Mouse (Mus musculus) CH12.LX (cell line): ENCODE measurements around the gene Tcp11l2.

Experiments used
- CHD1 ChIP-seq: IDR thresholded peaks from 2 replicates; pipeline ENCODE4 v1.6.1; 2012; ENCODE audit warnings: low read depth, low read length, improper control_type of control experiment, inconsistent platforms
- CTCF ChIP-seq, 2 experiments: IDR thresholded peaks in 1 of 2; conservative IDR thresholded peaks in 1 of 2; 2 replicates each; pipeline ENCODE4 v1.5.1; 2011 to 2012; ENCODE audit warnings: low read depth in 2 of 2, low read length in 2 of 2, improper control_type of control experiment in 1 of 2, inconsistent platforms in 1 of 2, mild to moderate bottlenecking in 1 of 2, moderate library complexity in 1 of 2
- EP300 ChIP-seq: IDR thresholded peaks from 2 replicates; pipeline ENCODE4 v1.6.1; 2011; ENCODE audit warnings: low read length, improper control_type of control experiment
- HCFC1 ChIP-seq: IDR thresholded peaks from 2 replicates; pipeline ENCODE4 v1.6.1; 2012; ENCODE audit warnings: low read depth, mild to moderate bottlenecking, inconsistent platforms, low read length, improper control_type of control experiment
- MXI1 ChIP-seq: IDR thresholded peaks from 2 replicates; pipeline ENCODE4 v1.6.1; 2011; ENCODE audit warnings: mild to moderate bottlenecking, low read depth, low read length, improper control_type of control experiment
- NELFE ChIP-seq: IDR thresholded peaks from 2 replicates; pipeline ENCODE4 v1.6.1; 2011; ENCODE audit warnings: low read depth, low read length, improper control_type of control experiment
- NRF1 ChIP-seq: IDR thresholded peaks from 2 replicates; pipeline ENCODE4 v1.6.1; 2014; ENCODE audit warnings: low read depth, mild to moderate bottlenecking, inconsistent platforms, low read length, improper control_type of control experiment, moderate library complexity
- POLR2A ChIP-seq: IDR thresholded peaks from 2 replicates; pipeline ENCODE4 v1.6.1; 2011; ENCODE audit warnings: low read depth, mild to moderate bottlenecking, improper control_type of control experiment, low read length
- TCF12 ChIP-seq: IDR thresholded peaks from 2 replicates; pipeline ENCODE4 v1.6.1; 2014; ENCODE audit warnings: low read depth, mild to moderate bottlenecking, inconsistent platforms, low read length, improper control_type of control experiment
- ZC3H11A ChIP-seq: IDR thresholded peaks from 2 replicates; pipeline ENCODE4 v1.6.1; 2012; ENCODE audit warnings: low read depth, mild to moderate bottlenecking, inconsistent platforms, low read length, improper control_type of control experiment
- ZKSCAN1 ChIP-seq: IDR thresholded peaks from 2 replicates; pipeline ENCODE4 v1.6.1; 2012; ENCODE audit warnings: low read depth, inconsistent platforms, low read length, improper control_type of control experiment, borderline replicate concordance

- peak in 1 of 2 experiments; percentile 37; a peak in 2 of 4 replicates for TF ChIP-seq CTCF (conservative IDR thresholded peaks at IDR 0.05 in 1 of 2, IDR thresholded peaks at IDR 0.05 in 1 of 2; ENCODE audit: low read depth in 2 of 2, low read length in 2 of 2)
- TF ChIP-seq ZKSCAN1: no peak
- TF ChIP-seq NELFE: peak; percentile 96
- TF ChIP-seq CHD1: no peak
- no peak for TF ChIP-seq ZC3H11A
- no peak for TF ChIP-seq EP300
- TF ChIP-seq POLR2A: peak; percentile 92
- TF ChIP-seq TCF12: peak; percentile 77
- peak; percentile 93 for TF ChIP-seq HCFC1
- peak; percentile 84 for TF ChIP-seq NRF1
- peak; percentile 99 for TF ChIP-seq MXI1
Measured at GRCm38 (mm10) chr10:84621826-84622790, 45.7 kb downstream of the Tcp11l2 start, which contains the start of gene Polr3b.
